Mouse (Mus musculus) fat pad, adult 2 months (tissue): ENCODE results near the gene H2-T24.
A peak's percentile ranks its signal among the peaks of the same experiment; 100 is the strongest.
"Not testable (repeated sequence)": the region's sequence is repeated elsewhere in the genome, so short reads cannot be mapped to it uniquely, and the experiment has no call there.

Source experiments
- DNase-seq: peaks from one replicate; pipeline ENCODE4 v3.0.0-alpha.2; 2011; ENCODE audit warnings: low read depth, low spot score; ENCODE audit errors: extremely low read depth

Gene H2-T24

GRCm38 (mm10) chr17:36020191-36021073 is at the start of gene H2-T24:
H2-T24 (minus strand) TSS chr17:36020560.
- no peak for DNase-seq

DNA sequence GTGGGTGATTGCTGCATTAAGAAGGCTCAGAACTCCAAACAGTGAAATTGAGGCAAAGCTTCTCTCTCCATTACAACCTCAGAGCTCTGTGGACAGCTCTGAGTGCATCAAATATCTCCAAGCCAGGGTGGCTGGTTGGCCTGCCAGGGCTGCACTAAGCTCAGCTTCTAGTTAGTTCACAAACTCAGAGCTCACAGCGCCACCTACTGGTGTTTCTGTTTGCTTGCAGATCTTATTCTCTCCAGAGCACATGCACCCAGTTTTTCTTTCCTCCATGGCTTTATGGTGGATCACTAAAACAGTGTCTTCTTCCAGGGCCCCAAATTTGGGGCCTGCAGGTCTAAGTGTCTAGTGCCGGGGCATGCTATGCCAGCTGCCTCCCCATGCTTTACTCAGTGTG is 40.5 kb upstream of the H2-T24 start:
- no peak for DNase-seq

GRCm38 (mm10) chr17:36058362-36058761 is 38.0 kb upstream of the H2-T24 start, which contains the start of gene Gm11127:
Gm11127 (minus strand) TSS chr17:36058371.
- not testable (repeated sequence) for DNase-seq

DNA sequence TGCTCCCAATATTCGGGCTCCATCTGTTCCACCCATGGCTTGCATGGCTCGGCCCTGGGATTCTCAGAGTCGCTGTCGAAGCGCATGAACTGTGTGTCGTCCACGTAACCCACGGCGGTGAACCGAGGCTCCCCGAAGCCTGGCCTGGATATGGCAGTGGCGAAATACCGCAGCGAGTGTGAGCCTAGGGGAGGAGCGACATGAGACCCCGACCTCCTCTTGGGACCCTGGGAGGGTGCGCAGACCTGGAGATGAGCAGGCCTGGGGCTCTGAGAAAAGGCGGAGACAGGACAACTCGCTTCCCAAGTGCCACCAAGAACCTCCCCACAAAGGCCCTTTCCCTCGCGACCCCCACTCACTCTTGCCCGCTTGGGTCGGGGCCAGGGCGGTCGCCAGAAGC is 37.6 kb upstream of the H2-T24 start:
- DNase-seq = not testable (repeated sequence)

DNA sequence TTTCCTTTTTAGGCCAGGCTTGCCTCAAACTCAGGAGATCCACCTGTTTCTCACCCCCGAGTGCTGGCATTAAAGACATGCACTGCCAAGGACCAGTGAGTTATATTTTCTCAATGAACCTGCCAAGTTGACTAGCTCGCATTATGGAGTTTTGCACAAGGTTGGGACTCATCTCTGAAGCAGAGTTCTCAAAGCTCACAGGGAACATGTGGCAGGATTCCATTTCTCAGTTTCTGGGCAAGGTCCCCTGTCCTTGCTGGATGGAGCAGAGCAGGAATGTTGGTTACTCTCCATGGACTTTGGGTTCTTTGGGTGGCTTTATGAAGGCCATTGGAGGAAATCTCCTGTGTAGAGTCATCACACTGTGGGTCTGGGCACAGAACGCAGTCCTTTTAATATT is 22.9 kb upstream of the H2-T24 start:
- DNase-seq = no peak

- DNase-seq = peak; percentile 50
Observed at GRCm38 (mm10) chr17:36042610-36043169, 22.3 kb upstream of the H2-T24 start, which contains the start of the genes H2-T22 and Gm6034. H2-T22 (minus strand) TSS chr17:36042747. Gm6034 (plus strand) TSS chr17:36042961.

DNA sequence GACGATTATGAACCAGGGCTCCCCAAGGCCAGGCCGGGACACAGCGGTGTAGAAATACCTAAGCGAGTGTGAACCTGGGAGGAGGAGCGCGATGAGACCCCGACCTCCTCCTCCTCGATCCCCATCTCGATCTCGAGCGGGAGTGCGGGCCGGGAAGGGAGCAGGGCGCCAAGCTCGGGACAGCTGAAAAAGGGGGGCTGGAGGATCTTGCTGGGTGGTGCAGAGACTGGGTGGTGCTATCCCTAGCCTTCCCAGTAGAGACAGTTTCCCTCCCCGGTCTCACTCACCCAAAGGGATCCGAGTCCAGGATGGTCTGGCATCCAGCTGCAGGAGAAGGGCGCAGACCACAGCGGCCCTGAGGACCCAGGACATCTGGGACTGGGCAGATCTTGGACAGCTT is 21.7 kb upstream of the H2-T24 start:
- DNase-seq = not testable (repeated sequence)

DNA sequence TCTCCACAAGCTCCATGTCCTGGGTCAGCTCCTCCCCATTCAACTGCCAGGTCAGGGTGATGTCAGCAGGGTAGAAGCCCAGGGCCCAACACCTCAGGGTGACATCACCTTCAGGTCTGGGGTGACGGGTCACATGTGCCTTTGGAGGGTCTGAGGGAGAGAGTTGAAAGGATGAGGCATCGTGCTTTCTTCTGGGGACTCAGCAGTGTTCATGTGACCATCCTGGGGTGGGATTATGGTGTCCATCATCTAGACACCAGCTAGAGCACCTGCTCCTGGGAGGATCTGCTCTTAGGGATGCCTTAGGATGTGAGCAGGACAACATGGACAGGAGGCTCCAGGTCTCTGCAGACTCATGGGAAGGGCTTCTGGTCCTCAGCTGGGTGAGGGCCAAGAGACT is 20.2 kb upstream of the H2-T24 start:
- DNase-seq = not testable (repeated sequence)

DNA sequence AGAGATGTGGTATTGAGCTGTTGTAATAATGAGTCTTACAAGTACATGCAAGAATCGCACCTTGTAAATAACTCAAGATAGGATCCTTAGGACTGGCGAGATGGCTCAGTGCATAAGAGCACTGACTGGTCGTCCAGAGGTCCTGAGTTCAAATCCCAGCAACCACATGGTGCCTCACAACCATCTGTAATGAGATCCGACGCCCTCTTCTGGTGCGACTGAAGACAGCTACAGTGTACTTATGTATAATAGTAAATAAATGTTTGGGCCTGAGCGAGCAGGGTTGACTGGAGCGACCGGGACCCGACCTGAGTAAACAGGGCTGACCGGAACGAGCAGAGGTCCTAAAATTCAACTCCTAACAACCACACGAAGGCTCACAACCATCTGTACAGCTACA is 15.8 kb upstream of the H2-T24 start:
- not testable (repeated sequence) for DNase-seq

DNA sequence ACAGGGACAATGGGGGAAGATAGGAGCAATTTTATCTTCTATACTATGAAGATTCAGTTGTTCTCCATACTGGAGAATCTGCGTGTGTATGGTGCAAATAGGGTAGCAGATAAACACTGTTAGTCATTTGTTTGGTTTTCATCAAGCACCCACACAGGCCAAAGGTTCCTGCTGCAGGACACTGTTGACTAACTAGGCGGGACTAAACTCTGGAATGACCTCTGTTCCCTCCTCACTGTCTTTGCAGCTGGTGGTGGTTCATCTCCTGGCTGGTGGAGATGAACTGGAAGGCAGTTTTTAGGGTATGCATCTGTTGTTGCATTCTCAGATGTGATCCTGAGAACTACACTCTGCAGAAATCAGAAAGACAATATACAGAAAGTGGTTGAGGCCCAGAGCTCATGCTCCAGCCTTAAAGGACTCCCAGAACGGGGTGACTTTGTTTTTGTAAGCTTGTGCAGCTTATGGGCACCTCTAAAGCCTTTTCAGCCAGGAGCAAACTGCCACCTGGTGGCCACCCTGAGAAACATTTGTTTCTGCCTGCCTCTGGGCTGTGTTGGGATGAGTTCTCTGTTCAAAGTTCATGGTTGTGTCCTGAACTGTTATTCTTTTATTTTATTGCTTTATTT is 14.8 kb upstream of the H2-T24 start:
- DNase-seq = not testable (repeated sequence)

GRCm38 (mm10) chr17:36034524-36034923 is 14.2 kb upstream of the H2-T24 start:
- DNase-seq = not testable (repeated sequence)

GRCm38 (mm10) chr17:36032351-36032875 is 12.1 kb upstream of the H2-T24 start, which contains the start of gene H2-T23:
H2-T23 (minus strand) TSS chr17:36032855.
- not testable (repeated sequence) for DNase-seq

DNA sequence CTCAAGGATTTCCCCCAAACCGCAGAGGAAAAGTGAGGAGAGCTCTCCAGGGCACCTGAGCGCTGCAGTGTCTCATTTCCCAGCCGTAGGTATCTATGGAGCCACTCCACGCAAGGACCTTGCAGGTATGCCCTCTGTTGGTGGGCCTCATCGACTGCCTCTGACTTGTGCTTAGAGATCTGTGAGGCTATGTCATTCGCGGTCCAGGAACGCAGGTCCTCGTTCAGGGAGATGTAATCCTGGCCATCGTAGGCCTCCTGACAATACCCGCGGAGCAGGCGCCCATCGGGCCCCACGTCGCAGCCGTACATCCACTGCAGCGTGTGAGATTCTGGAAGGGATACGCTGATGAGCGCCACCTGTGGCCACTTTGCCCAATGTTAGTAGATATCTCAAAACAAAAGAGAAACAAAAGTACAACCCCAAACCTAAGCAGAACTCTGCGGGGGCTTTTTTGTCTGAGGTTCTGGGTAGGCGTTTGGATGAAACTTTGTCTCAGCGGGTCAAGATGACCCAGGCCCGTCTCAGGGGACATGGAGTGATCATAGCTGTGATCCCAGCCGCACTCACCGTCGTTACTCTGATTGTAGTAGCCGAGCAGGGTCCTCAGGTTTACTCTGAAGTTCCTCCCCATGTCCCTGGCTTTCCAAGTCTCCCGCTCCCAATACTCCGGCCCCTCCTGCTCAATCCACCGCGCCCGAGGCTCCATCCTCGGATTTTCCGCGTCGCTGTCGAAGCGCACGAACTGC is 11.4 kb upstream of the H2-T24 start:
- not testable (repeated sequence) for DNase-seq

DNA sequence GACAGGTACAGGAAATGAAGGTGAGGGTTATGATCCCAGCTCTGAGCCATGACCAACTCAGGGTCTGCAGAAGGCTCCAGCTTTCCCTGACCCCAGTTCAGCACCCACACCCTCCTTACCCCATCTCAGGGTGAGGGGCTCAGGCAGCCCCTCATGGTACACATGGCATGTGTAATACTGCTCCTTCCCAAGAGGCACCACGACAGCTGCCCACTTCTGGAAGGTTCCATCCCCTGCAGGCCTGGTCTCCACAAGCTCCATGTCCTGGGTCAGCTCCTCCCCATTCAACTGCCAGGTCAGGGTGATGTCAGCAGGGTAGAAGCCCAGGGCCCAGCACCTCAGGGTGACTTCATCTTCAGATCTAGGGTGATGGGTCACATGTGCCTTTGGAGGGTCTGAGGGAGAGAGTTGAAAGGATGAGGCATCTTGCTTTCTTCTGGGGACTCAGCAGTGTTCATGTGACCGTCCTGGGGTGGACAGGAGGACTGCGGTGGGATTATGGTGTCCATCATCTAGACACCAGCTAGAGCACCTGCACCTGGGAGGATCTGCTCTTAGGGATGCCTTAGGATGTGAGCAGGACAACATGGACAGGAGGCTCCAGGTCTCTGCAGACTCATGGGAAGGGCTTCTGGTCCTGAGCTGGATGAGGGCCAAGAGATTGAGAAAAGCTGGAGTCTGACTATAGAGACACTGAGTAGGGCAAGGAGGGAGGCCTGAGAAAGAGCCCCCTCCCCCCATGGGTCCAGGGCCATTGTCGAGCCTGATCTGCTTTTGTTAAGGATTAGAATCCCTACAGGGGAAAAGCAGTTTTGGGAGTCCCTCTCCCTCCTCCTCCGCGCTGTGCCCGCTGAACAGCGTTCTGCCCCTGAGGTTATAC is 10.6 kb upstream of the H2-T24 start:
- DNase-seq = not testable (repeated sequence)

DNA sequence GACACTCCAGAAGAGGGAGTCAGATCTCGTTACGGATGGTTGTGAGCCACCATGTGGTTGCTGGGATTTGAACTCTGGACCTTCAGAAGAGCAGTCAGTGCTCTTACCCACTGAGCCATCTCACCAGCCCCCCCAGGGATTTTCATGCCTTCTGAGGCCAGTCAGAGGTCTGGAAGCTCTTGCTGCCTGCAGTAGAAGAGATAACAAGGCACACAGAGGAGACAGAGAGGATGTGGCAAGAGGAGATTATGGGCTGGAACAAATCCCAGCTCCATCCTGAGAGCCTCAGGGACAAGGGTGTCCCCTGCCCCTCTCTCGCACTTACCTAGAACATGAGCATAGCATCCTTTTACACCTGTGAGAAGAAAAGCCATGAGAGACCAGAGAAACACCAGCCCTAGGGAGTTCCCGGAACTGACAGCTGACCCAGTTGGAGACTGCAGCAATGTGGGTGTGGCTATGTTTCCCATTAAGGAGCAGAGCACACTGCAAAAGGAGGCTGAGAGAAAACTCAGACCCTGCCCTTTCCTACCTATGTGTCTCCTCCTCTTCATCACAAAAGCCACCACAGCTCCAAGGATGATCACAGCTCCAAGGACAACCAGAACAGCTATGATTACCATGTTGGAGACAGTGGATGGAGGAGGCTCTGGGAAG is 9.8 kb upstream of the H2-T24 start:
- DNase-seq = not testable (repeated sequence)

DNA sequence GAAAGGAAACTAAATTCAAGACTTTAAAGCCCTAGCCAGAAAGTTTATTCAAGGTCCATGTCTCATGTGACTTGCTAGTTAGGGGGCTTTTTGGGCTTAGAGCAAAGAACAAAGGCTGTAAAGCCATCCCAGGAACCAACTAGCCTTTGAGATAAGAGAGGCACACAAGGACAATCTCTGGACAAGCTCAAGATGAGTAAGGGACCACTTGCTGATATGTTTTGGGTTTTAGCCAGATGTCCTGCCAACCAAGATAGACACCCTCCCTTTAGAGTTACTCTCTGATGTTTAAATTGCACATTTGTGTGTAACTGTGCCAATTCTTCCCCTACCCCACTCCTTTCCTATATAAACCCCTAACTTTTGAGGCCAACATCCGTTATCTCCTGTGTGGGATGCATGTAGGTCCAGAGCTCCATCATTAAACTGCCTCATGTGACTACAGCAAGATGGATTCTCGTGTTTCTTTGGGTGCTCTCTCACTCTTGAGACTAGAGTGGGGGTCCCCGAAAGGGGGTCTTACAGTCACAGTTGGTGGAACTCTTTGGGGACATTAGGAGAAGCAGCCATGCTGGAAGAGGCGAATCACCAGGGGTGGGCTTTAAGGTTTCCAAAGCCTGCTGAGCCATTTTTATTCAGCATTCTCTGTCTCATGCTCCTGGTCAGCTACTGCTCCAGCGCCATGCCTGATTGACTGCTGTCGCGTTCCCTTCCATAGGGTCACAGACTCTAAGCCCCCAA is 8.7 kb upstream of the H2-T24 start:
- no peak for DNase-seq

- no peak for DNase-seq
Observed at GRCm38 (mm10) chr17:36027663-36028062, 7.3 kb upstream of the H2-T24 start.

GRCm38 (mm10) chr17:36025901-36026300 is 5.5 kb upstream of the H2-T24 start:
- DNase-seq = no peak
